Mouse (Mus musculus): Measurements from ENCODE around the gene Tdrkh.

The Tdrkh gene

GRCm38 (mm10) chr3:94457055-94457454, 44.0 kb downstream of the Tdrkh start:
- DNase-seq (ENCODE audit: low read depth, low spot score), result no peak

- no peak for DNase-seq (ENCODE audit: low read depth, low spot score)
Measured at GRCm38 (mm10) chr3:94459834-94460233, 46.8 kb downstream of the Tdrkh start.

GRCm38 (mm10) chr3:94463926-94464578, 51.0 kb downstream of the Tdrkh start:
- DNase-seq (ENCODE audit: low read depth, low spot score), result no peak

- peak; percentile 74 for DNase-seq (ENCODE audit: low read depth, low spot score)
Measured at GRCm38 (mm10) chr3:94465632-94466430, 52.8 kb downstream of the Tdrkh start.

- DNase-seq (ENCODE audit: low read depth, low spot score), result no peak
Measured at GRCm38 (mm10) chr3:94468931-94469330, 55.9 kb downstream of the Tdrkh start.

- DNase-seq (ENCODE audit: low read depth, low spot score), result no peak
Measured at GRCm38 (mm10) chr3:94472447-94473114, 59.5 kb downstream of the Tdrkh start.

GRCm38 (mm10) chr3:94473115-94473505, 60.0 kb downstream of the Tdrkh start:
- DNase-seq (ENCODE audit: low read depth, low spot score), result no peak

GRCm38 (mm10) chr3:94473567-94474232, 60.6 kb downstream of the Tdrkh start:
- DNase-seq (ENCODE audit: low read depth, low spot score), result no peak

GRCm38 (mm10) chr3:94476301-94477035, 63.4 kb downstream of the Tdrkh start:
- no peak for DNase-seq (ENCODE audit: low read depth, low spot score)

GRCm38 (mm10) chr3:94477444-94477843, 64.4 kb downstream of the Tdrkh start:
- DNase-seq (ENCODE audit: low read depth, low spot score), result no peak

- DNase-seq (ENCODE audit: low read depth, low spot score), result peak; percentile 95
Measured at GRCm38 (mm10) chr3:94477981-94478422, 64.9 kb downstream of the Tdrkh start, which contains the start of gene Celf3. Gene Celf3 (plus strand): TSS chr3:94478295.

GRCm38 (mm10) chr3:94478591-94479169, 65.6 kb downstream of the Tdrkh start:
- no peak for DNase-seq (ENCODE audit: low read depth, low spot score)

- DNase-seq (ENCODE audit: low read depth, low spot score), result no peak
Measured at GRCm38 (mm10) chr3:94479564-94479963, 66.5 kb downstream of the Tdrkh start.

- no peak for DNase-seq (ENCODE audit: low read depth, low spot score)
Measured at GRCm38 (mm10) chr3:94480291-94480884, 67.3 kb downstream of the Tdrkh start, which contains the start of gene Riiad1. Gene Riiad1 (minus strand): TSS chr3:94480341.

GRCm38 (mm10) chr3:94481429-94481828, 68.4 kb downstream of the Tdrkh start:
- DNase-seq (ENCODE audit: low read depth, low spot score), result no peak

- DNase-seq (ENCODE audit: low read depth, low spot score), result no peak
Measured at GRCm38 (mm10) chr3:94482764-94483385, 69.8 kb downstream of the Tdrkh start.

GRCm38 (mm10) chr3:94483790-94484439, 70.8 kb downstream of the Tdrkh start:
- peak; percentile 85 for DNase-seq (ENCODE audit: low read depth, low spot score)

Data from brain, embryonic 18.5 days (tissue).